Mouse (Mus musculus) C2C12 (cell line): ENCODE measurements at regions not wholly inside any gene's neighbourhood (a gene's known extent, or its start where the extent isn't known, plus 50 kb on each side); places are given as distances from the start of the nearest gene placed in this dataset.

Source experiments
- CTCF ChIP-seq: IDR thresholded peaks from one replicate; pipeline ENCODE4 v1.5.1; 2011; ENCODE audit not compliant: control insufficient read depth, insufficient read depth, insufficient read length
- MAX ChIP-seq: IDR thresholded peaks from one replicate; pipeline ENCODE4 v1.6.1; 2011; ENCODE audit warnings: mild to moderate bottlenecking, control low read depth
- MYOD1 ChIP-seq: IDR thresholded peaks from one replicate; pipeline ENCODE4 v1.6.1; 2011; ENCODE audit warnings: low read depth; ENCODE audit not compliant: control insufficient read depth, insufficient read length
- MYOG ChIP-seq: IDR thresholded peaks from one replicate; pipeline ENCODE4 v1.6.1; 2011; ENCODE audit not compliant: control insufficient read depth, insufficient read length; ENCODE audit errors: extremely low read depth

GRCm38 (mm10) chr13:11426820-11427219 is 679.9 kb downstream of the Ryr2 start:
- TF ChIP-seq CTCF (no peak), MYOD1 (no peak), MYOG (no peak), MAX (no peak)
